Mouse (Mus musculus) heart, adult 11 months (tissue): ENCODE results near the gene Ergic1.

Experiments used
- DNase-seq: peaks from one replicate; pipeline ENCODE4 v3.0.0; 2022

The Ergic1 gene

GRCm38 (mm10) chr17:26705463-26706359 is 144.4 kb downstream of the Ergic1 start:
- no peak for DNase-seq
